Mouse (Mus musculus): ENCODE results near the gene Olfr467.
"Not testable (repeated sequence)": the region's sequence is repeated elsewhere in the genome, so short reads cannot be mapped to it uniquely, and the experiment has no call there.

Olfr467 gene

GRCm38 (mm10) chr7:107811963-107812362 lies at the start of gene Olfr467:
Gene Olfr467, plus strand, starts transcription at chr7:107812263.
- DNase-seq (ENCODE audit: low read depth), result no peak

- DNase-seq (ENCODE audit: low read depth), result no peak
Observed at GRCm38 (mm10) chr7:107770812-107771211, 41.3 kb upstream of the Olfr467 start.

- DNase-seq (ENCODE audit: low read depth), result no peak
Observed at GRCm38 (mm10) chr7:107778216-107778615, 33.8 kb upstream of the Olfr467 start.

GRCm38 (mm10) chr7:107779611-107780010 lies 32.5 kb upstream of the Olfr467 start:
- peak; percentile 3 for DNase-seq (ENCODE audit: low read depth)

GRCm38 (mm10) chr7:107787977-107788620 lies 24.0 kb upstream of the Olfr467 start:
- DNase-seq (ENCODE audit: low read depth), result peak; percentile 27

GRCm38 (mm10) chr7:107796500-107796899 lies 15.6 kb upstream of the Olfr467 start:
- no peak for DNase-seq (ENCODE audit: low read depth)

- DNase-seq (ENCODE audit: low read depth), result no peak
Observed at GRCm38 (mm10) chr7:107801108-107801507, 11.0 kb upstream of the Olfr467 start, which contains the start of gene Ovch2. Gene Ovch2, minus strand, starts transcription at chr7:107801208.

GRCm38 (mm10) chr7:107802138-107802537 lies 9.9 kb upstream of the Olfr467 start:
- no peak for DNase-seq (ENCODE audit: low read depth)

GRCm38 (mm10) chr7:107819442-107819841 lies 7.4 kb downstream of the Olfr467 start:
- peak; percentile 4 for DNase-seq (ENCODE audit: low read depth)

- DNase-seq (ENCODE audit: low read depth), result not testable (repeated sequence)
Observed at GRCm38 (mm10) chr7:107823867-107824266, 11.8 kb downstream of the Olfr467 start.

- DNase-seq (ENCODE audit: low read depth), result not testable (repeated sequence)
Observed at GRCm38 (mm10) chr7:107825441-107825840, 13.4 kb downstream of the Olfr467 start, which contains the start of gene Olfr469. Gene Olfr469, minus strand, starts transcription at chr7:107825541.

- peak; percentile 17 for DNase-seq (ENCODE audit: low read depth)
Observed at GRCm38 (mm10) chr7:107841719-107842118, 29.7 kb downstream of the Olfr467 start.

- not testable (repeated sequence) for DNase-seq (ENCODE audit: low read depth)
Observed at GRCm38 (mm10) chr7:107847390-107847789, 35.3 kb downstream of the Olfr467 start, which contains the start of gene Olfr470. Gene Olfr470, minus strand, starts transcription at chr7:107847490.
